Mouse (Mus musculus) stomach, postnatal 0 days (tissue): ENCODE measurements around the gene Ptpro.

ENCODE experiments used
- CTCF ChIP-seq: IDR thresholded peaks from 2 replicates; pipeline ENCODE4 v1.5.1; 2016; ENCODE audit warnings: antibody characterized with exemption, low read depth, mild to moderate bottlenecking, moderate library complexity
- EP300 ChIP-seq: optimal IDR thresholded peaks from 2 replicates; pipeline ENCODE3; 2016; ENCODE audit warnings: antibody characterized with exemption

GRCm38 (mm10) chr6:137268019-137268418, 15.9 kb downstream of the Ptpro start:
- TF ChIP-seq CTCF (no peak), EP300 (no peak)
